1 mouse cellular context compared by ENCODE assay signal in genomic region chr1:155059505-155059904, GRCm38 (mm10).
TF ChIP-seq lines count a peak whose summit lies in the region.

No protein-coding gene starts in this region.

TF ChIP-seq in CH12.LX, 34 proteins besides CTCF, POLR2A, EP300 and RAD21 (continued from another document):
- no peak for TF ChIP-seq HCFC1 (IDR thresholded peaks at IDR 0.05; ENCODE audit: low read depth, low read length)
- no peak for TF ChIP-seq ZKSCAN1 (IDR thresholded peaks at IDR 0.05; ENCODE audit: borderline replicate concordance, low read depth, low read length)
- TF ChIP-seq IRF4 (IDR thresholded peaks at IDR 0.05; ENCODE audit: low read depth, low read length) = peak; percentile 64
- TF ChIP-seq ZC3H11A (IDR thresholded peaks at IDR 0.05; ENCODE audit: low read depth, low read length) = no peak
- TF ChIP-seq PAX5 (IDR thresholded peaks at IDR 0.05; ENCODE audit: low read length) = no peak
- TF ChIP-seq ZMIZ1 (IDR thresholded peaks at IDR 0.05; ENCODE audit: low read depth, low read length) = peak; percentile 51; the same call in 1 of the 2 replicates
